Mouse (Mus musculus): Measurements from ENCODE around the gene Anln. TPM values are rescaled to one million over a fixed set of nuclear protein-coding genes. Genes with fewer than 3 reads are reported as not detected.
"Not testable (repeated sequence)": the region's sequence is repeated elsewhere in the genome, so short reads cannot be mapped to it uniquely, and the experiment has no call there.

The Anln gene
- polyA plus RNA-seq, 1 experiment: 14.0 TPM

DNA sequence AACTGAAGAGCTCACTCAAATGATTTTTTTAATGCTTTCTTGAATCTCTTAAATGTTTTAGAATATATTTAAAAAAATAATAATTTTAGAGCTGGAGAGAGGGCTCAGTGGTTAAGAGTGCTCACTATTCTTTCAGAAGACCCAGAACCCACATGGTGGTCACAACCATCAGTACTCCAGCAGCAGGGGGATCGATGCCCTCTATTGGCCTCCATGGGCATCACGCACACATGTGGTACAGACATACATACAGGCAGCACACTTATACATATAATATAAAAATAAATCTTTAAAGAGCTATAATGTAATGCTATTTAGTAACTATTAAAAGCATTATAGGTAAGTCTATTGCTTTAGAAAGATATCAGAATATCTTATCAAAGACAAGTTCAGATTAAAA, 51.8 kb downstream of the Anln start:
- Histone ChIP-seq H3K4me3 (ENCODE audit: insufficient read depth, low read length) (no peak overlapping the region), H3K27ac (ENCODE audit: insufficient read depth, low read length) (no peak overlapping the region), H3K4me1 (ENCODE audit: control insufficient read depth, insufficient read depth, low read length) (0 out of 2 replicates have a peak, but pooled peaks cover 1% of the 10 kb centered on the region)
- TF ChIP-seq CTCF (IDR thresholded peaks at IDR 0.05; ENCODE audit: extremely low read depth, insufficient read depth, low read length): no peak

DNA sequence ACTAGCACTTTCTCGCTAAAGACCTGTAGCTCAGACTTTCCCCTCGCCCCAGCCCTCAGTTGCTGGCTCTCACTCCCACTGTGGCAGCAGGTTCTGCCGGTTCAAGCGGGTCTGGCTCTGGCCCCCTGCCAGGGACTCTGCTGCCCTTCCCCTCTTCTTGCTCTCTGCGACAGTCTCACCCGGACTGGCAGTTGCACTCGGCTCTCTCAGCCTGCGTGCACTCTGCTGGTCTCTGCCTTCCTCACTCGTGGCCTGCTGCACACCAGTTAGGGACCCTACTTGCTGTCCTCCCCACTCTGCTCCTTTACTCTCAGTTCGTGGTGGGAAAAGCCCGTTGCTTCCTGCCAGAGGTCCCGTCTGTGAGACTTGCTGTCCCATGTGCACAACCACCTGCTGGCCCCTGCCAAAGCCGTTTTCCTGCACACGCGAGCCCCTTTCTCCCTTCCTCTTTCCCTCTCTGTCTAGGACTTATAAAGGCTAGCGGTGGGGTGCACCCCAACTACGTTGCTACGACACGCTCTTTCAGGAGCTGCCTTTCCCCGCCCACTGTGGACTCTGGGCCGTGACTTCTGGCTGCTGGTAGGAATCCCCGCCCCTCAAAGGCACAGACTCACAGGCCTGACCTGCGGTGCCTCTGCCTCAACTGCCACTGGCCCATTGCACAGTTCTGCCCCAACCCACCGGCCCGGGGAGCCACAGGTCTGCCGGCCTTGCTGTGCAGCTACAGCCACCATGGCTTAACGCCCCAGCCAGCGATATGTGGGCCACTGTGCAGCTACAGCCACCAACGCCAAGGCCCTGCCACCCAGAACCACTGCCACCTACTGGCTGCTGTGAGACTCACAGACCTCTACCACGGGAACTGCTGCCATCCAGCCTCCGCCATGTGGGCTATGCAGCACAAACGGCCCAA, 61.3 kb downstream of the Anln start:
- no peaks in the 10 kb centered on the region for H3K4me1 ChIP-seq (ENCODE audit: control insufficient read depth, insufficient read depth, low read length)
- H3K4me3 ChIP-seq (ENCODE audit: insufficient read depth, low read length): peak overlapping the region; percentile 34
- no peak overlapping the region for H3K27ac ChIP-seq (ENCODE audit: insufficient read depth, low read length)
- TF ChIP-seq CTCF (IDR thresholded peaks at IDR 0.05; ENCODE audit: extremely low read depth, insufficient read depth, low read length) (peak; percentile 69), POLR2A (IDR thresholded peaks at IDR 0.05; ENCODE audit: extremely low read depth, insufficient read depth, low read length) (no peak)

DNA sequence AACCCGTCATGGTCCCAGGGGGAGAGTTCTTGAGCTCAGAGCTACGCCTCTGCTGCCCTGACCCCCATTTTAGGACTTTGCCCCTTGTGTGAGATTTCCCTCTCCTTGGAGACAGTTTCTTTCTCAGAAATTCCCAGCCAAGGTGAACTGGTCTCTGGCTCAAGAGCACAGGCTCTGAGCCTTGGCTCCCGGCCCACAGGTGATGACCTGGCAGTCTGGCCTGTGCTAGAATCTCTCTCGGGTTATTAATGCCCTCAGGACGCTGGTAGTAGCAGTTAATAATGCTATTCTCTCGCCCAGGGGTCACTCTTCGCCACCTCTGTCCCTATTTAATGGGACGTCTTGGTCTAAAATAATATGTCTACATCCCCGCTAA, 61.9 kb downstream of the Anln start:
- Histone ChIP-seq H3K27ac (ENCODE audit: insufficient read depth, low read length) (no peak overlapping the region), H3K4me1 (ENCODE audit: control insufficient read depth, insufficient read depth, low read length) (no peaks in the 10 kb centered on the region)
- no peak for TF ChIP-seq CTCF (IDR thresholded peaks at IDR 0.05; ENCODE audit: extremely low read depth, insufficient read depth, low read length)
- no peak for TF ChIP-seq POLR2A (IDR thresholded peaks at IDR 0.05; ENCODE audit: extremely low read depth, insufficient read depth, low read length)

DNA sequence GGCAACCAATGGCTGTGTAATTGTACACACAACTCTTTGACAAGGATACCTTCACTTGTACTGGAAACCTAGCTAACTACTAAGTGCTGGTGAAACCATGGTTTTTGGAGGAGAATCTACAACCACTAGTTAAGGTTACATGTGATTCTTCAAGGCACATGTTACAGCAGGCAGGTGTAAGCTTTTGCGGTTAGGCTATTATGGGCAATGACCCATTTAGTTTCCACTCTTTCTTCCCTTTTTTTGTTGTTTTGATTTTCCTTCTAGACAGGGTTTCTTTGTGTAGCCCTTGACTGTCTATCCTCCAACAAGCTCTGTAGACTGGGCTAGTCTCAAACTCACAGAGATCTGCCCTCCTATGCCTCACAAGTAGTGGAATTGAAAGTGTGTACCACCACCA, 64.4 kb downstream of the Anln start:
- Histone ChIP-seq H3K4me3 (ENCODE audit: insufficient read depth, low read length) (no peak overlapping the region), H3K27ac (ENCODE audit: insufficient read depth, low read length) (no peak overlapping the region), H3K4me1 (ENCODE audit: control insufficient read depth, insufficient read depth, low read length) (no peaks in the 10 kb centered on the region)
- no peak for TF ChIP-seq POLR2A (IDR thresholded peaks at IDR 0.05; ENCODE audit: extremely low read depth, insufficient read depth, low read length)
- TF ChIP-seq CTCF (IDR thresholded peaks at IDR 0.05; ENCODE audit: extremely low read depth, insufficient read depth, low read length): no peak

More for the DNA sequence above, 61.9 kb downstream of the Anln start:
- peak overlapping the region; percentile 34; the same call in 1 of the 2 replicates for H3K4me3 ChIP-seq (ENCODE audit: insufficient read depth, low read length)

DNA sequence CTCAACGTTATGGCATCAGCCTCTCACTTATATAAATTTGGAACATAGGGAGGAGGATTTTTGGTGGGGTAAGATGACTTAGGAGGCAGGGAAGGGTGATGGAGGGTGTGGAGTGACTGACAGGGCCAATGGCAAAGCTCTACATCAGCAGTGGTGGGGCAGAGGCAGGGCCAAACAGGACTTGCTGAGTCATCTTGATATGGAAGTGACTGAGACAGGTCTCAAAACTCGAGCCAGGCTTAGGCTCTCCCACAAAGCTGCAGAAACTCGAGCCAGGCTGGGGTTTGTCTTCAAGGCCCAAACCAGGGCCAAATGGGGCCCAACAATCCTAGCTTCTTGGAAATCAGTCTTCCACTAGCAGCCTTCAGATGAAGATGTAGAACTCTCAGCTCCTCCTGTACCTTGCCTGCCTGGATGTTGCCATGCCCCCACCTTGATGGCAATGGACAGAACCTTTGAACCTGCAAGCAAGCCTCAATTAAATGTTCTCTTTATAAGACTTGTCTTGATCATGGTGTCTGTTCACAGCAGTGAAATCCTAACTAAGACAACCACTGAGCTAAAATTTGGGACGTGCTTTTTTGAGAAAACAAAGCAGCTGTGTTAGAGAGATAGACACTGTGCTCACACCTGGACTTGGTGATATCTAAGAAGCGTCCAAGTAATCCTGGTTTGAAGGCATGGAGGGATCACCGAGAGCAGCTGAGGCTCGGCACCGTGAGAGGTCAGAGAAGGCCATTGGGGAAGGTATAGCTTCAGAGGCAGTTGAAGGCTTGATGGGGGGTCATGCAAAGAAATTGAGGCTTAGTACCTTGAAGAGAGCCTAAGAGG, 66.4 kb downstream of the Anln start:
- no peak overlapping the region for H3K27ac ChIP-seq (ENCODE audit: insufficient read depth, low read length)
- TF ChIP-seq CTCF (IDR thresholded peaks at IDR 0.05; ENCODE audit: extremely low read depth, insufficient read depth, low read length) (no peak), POLR2A (IDR thresholded peaks at IDR 0.05; ENCODE audit: extremely low read depth, insufficient read depth, low read length) (no peak)
- H3K4me1 ChIP-seq (ENCODE audit: control insufficient read depth, insufficient read depth, low read length): no peaks in the 10 kb centered on the region
- H3K4me3 ChIP-seq (ENCODE audit: insufficient read depth, low read length): no peak overlapping the region

DNA sequence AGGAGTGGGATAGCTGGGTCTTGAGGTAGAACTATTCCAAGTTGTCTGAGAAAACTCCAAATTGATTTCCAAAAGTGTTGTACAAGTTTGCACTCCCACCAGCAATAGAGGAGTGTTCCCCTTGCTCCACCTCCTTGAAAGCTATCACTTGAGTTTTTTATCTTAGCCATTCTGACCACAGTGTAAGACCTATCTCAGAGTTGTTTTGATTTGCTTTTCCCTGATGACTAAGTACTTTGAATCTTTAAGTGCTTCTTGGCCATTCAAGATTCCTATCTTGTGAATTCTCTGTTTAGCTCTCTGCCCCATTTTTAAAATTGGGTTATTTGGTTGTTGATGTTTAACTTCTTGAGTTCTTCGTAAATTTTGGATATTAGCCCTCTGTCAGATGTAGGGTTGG, 69.9 kb downstream of the Anln start:
- no peak overlapping the region for H3K27ac ChIP-seq (ENCODE audit: insufficient read depth, low read length)
- TF ChIP-seq CTCF (IDR thresholded peaks at IDR 0.05; ENCODE audit: extremely low read depth, insufficient read depth, low read length) (no peak), POLR2A (IDR thresholded peaks at IDR 0.05; ENCODE audit: extremely low read depth, insufficient read depth, low read length) (no peak)
- no peak overlapping the region for H3K4me3 ChIP-seq (ENCODE audit: insufficient read depth, low read length)
- no peaks in the 10 kb centered on the region for H3K4me1 ChIP-seq (ENCODE audit: control insufficient read depth, insufficient read depth, low read length)

DNA sequence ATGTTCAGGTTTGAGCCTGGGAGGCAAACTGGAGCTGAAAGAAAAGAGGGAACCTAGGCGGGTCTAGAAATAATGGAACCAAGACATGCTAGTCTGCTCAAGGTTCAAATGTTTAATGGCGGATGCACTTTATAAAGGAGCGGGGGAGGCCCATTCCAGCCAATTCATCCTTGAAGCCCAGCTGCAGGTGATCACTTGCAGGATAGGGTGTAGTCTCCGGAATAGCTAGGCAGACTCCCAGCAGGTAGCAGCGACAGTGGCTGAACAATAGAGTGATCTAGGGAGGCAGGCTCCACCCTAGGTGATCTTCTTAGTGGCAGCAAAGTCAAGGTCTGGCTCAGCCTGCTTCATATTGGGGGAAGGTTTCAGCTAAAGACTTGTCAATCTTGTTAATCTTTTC, 72.9 kb downstream of the Anln start:
- not testable (repeated sequence) for H3K4me3 ChIP-seq (ENCODE audit: insufficient read depth, low read length); H3K27ac ChIP-seq (ENCODE audit: insufficient read depth, low read length); H3K4me1 ChIP-seq (ENCODE audit: control insufficient read depth, insufficient read depth, low read length)

DNA sequence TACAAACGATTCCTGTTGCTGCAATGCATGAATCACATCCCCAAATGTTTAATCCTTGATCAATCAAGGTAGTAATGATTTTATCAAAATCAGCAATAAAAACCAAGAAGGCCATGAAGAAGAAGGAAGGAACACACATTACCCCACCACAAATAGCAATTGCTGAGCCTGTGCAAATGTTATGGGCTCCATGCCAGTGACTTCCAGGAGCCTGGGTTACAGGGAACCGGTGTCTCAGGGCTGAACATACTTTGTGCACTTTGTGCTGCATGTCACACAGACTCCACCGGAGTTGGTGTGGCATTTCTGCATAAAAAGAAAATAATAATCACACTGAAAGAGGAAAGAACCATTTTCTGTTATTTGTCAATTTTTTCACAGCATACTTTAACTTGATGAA, 74.9 kb downstream of the Anln start:
- no peak overlapping the region for H3K27ac ChIP-seq (ENCODE audit: insufficient read depth, low read length)
- TF ChIP-seq CTCF (IDR thresholded peaks at IDR 0.05; ENCODE audit: extremely low read depth, insufficient read depth, low read length) (no peak), POLR2A (IDR thresholded peaks at IDR 0.05; ENCODE audit: extremely low read depth, insufficient read depth, low read length) (no peak)
- no peaks in the 10 kb centered on the region for H3K4me1 ChIP-seq (ENCODE audit: control insufficient read depth, insufficient read depth, low read length)
- no peak overlapping the region for H3K4me3 ChIP-seq (ENCODE audit: insufficient read depth, low read length)

DNA sequence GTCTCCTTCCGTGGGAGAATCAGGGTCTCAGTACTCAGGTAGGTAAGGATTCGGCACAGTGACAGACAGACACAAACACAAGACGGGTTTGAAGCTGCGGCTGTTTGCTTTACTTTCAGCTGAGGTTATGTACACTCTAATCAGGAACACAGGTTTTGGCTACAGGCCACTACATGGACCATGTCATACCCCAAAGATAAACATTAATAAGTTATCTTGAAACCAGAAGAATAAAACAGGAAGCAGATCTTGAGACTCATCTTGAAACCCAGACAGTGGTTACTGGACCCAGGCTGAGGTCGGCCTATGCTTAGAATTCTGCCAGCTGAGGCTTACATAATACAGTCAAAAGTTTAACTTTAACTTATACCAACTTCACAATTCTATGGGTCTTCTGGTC, 75.8 kb downstream of the Anln start:
- Histone ChIP-seq H3K4me3 (ENCODE audit: insufficient read depth, low read length) (no peak overlapping the region), H3K4me1 (ENCODE audit: control insufficient read depth, insufficient read depth, low read length) (no peaks in the 10 kb centered on the region), H3K27ac (ENCODE audit: insufficient read depth, low read length) (no peak overlapping the region)
- no peak for TF ChIP-seq CTCF (IDR thresholded peaks at IDR 0.05; ENCODE audit: extremely low read depth, insufficient read depth, low read length)
- TF ChIP-seq POLR2A (IDR thresholded peaks at IDR 0.05; ENCODE audit: extremely low read depth, insufficient read depth, low read length): no peak

DNA sequence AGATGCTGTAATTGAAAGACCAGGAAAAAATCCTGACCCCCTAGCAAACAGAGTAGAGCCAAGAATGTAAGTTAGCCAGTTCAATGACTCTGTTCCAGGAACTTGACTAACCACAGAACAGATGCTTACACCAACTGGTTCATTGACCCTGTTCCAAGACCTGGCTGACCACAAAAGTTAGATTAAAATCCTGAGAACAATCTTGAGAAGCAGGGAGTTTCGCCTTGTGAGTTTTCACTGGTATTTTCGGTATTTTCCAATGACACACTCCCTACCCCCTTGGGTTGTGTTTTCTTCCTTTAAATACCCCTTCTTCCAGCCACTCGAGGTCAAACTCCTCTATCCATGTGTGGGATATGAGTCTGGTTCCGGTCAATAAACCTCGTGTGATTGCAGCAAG, 79.3 kb downstream of the Anln start:
- TF ChIP-seq CTCF (IDR thresholded peaks at IDR 0.05; ENCODE audit: extremely low read depth, insufficient read depth, low read length) (no peak), POLR2A (IDR thresholded peaks at IDR 0.05; ENCODE audit: extremely low read depth, insufficient read depth, low read length) (no peak)
- H3K27ac ChIP-seq (ENCODE audit: insufficient read depth, low read length): no peak overlapping the region
- peaks cover 3% of the 10 kb centered on the region; the same call in 1 of the 2 replicates for H3K4me1 ChIP-seq (ENCODE audit: control insufficient read depth, insufficient read depth, low read length)
- no peak overlapping the region for H3K4me3 ChIP-seq (ENCODE audit: insufficient read depth, low read length)

DNA sequence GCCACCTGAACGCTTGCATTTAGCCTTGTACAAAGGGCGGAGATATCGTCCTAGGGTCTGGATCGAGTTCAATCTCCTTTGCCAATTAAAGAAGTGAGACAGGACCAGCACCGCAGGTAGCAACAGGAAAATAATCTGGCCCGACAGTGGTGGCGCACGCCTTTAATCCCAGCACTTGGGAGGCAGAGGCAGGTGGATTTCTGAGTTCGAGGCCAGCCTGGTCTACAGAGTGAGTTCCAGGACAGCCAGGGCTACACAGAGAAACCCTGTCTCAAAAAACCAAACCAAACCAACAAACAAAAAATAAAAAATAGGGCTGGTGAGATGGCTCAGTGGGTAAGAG, 81.1 kb downstream of the Anln start:
- H3K4me1 ChIP-seq (ENCODE audit: control insufficient read depth, insufficient read depth, low read length); H3K27ac ChIP-seq (ENCODE audit: insufficient read depth, low read length): not testable (repeated sequence)
- peak overlapping the region; percentile 41 for H3K4me3 ChIP-seq (ENCODE audit: insufficient read depth, low read length)
